Comparison of ENCODE assay signal across 20 mouse cellular contexts in the genomic region with DNA sequence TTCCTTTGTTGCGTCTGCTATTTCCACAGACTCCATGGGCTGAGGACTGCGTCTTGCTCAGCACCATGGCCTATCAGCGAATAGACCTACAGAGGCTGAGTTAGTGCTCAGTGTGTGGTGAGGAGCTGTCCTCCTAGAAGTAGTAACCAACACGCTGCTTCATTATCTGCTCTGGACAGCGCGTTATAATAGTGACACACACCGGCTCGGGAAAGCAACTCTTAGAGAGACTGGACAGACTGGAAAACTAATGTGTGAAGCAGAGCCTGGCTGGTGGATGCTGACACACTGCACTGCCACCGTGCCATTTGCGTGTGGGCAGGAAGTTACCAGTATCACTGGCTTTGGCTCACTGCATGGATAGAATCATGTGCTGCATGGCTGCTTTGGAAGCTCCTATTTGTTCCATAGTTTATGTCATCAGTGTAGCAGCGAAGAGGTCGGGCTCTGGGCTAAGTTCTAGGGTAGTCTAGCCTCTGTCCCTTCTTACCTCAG. TPM values are rescaled to one million over a fixed set of nuclear protein-coding genes. Genes with fewer than 3 reads are reported as not detected.
DNase-seq lines count a peak whose midpoint lies in the region; ATAC-seq lines count a peak whose summit lies in the region.
"Had no signal": no experiment of that assay in that cellular context is flagged by ENCODE, and none has a peak within 500 bp of the region (broad histone marks: within the 10 kb centered on the region; RNA-seq: fewer than 3 reads in every experiment).

No protein-coding gene starts in this region.

- no peaks in the 10 kb centered on the region for H3K9me3 ChIP-seq in heart, embryonic 15.5 days (replicated peaks)
- H3K9me3 ChIP-seq in heart, embryonic 10.5 days: no peaks in the 10 kb centered on the region
- H3K9me3 ChIP-seq in liver, embryonic 13.5 days (replicated peaks): no peaks in the 10 kb centered on the region
- no peaks in the 10 kb centered on the region for H3K9me3 ChIP-seq in limb, embryonic 15.5 days
- H3K9me3 ChIP-seq: embryonic facial prominence, embryonic 12.5 days; heart, embryonic 12.5 days; hindbrain, embryonic 13.5 days; midbrain, embryonic 12.5 days; neural tube, embryonic 15.5 days had no signal

- peaks cover 51% of the 10 kb centered on the region for H3K4me1 ChIP-seq in heart, embryonic 15.5 days (replicated peaks)
- peaks cover 44% of the 10 kb centered on the region for H3K4me1 ChIP-seq in heart, embryonic 10.5 days
- peaks cover 42% of the 10 kb centered on the region for H3K4me1 ChIP-seq in liver, embryonic 13.5 days (replicated peaks)
- H3K4me1 ChIP-seq in limb, embryonic 15.5 days: peaks cover 37% of the 10 kb centered on the region

- ATAC-seq in heart, embryonic 15.5 days (replicated peaks; ENCODE audit: insufficient number of reproducible peaks, insufficient read depth, low FRiP score, low read depth): no peak
- 0 out of 2 replicates have a peak, but pooled peaks have one; percentile 11 for ATAC-seq in liver, embryonic 13.5 days (ENCODE audit: low read depth)
- no peak for ATAC-seq in limb, embryonic 15.5 days (ENCODE audit: insufficient number of reproducible peaks, low FRiP score, low TSS enrichment, low read depth)
- ATAC-seq: forebrain, postnatal 0 days had no signal

- H3K4me2 ChIP-seq in heart, embryonic 15.5 days: no peak overlapping the region
- H3K4me2 ChIP-seq in liver, embryonic 13.5 days: no peak overlapping the region
- H3K4me2 ChIP-seq in limb, embryonic 15.5 days: no peak overlapping the region
- H3K4me2 ChIP-seq: embryonic facial prominence, embryonic 12.5 days; heart, embryonic 12.5 days; hindbrain, embryonic 13.5 days; midbrain, embryonic 12.5 days; neural tube, embryonic 15.5 days had no signal

- H3K4me3 ChIP-seq in heart, embryonic 15.5 days: no peak overlapping the region
- no peak overlapping the region for H3K4me3 ChIP-seq in heart, embryonic 10.5 days
- no peak overlapping the region for H3K4me3 ChIP-seq in liver, embryonic 13.5 days (replicated peaks)
- no peak overlapping the region for H3K4me3 ChIP-seq in limb, embryonic 15.5 days
- H3K4me3 ChIP-seq: embryonic facial prominence, embryonic 12.5 days; heart, embryonic 12.5 days; hindbrain, embryonic 13.5 days; midbrain, embryonic 12.5 days; neural tube, embryonic 15.5 days had no signal

- DNase-seq in heart, embryonic 10.5 days (ENCODE audit: low spot score): no peak
- DNase-seq in liver, embryonic 13.5 days: no peak
- no peak for DNase-seq in liver
- peak; percentile 56 for DNase-seq in thymus, postnatal 14 days
- DNase-seq in cerebellum, adult 9-11 months: no peak
- DNase-seq: B cell, adult 2 months; cerebellum, adult 18-20 months; forebrain, postnatal 0 days; kidney, adult 9 months; layer of hippocampus, postnatal 36 days; left cerebral cortex, postnatal 4 days; lung, adult 2 months; lung, postnatal 36 days had no signal

- no peaks in the 10 kb centered on the region for H3K27me3 ChIP-seq in heart, embryonic 15.5 days
- H3K27me3 ChIP-seq in heart, embryonic 10.5 days (ENCODE audit: insufficient read depth, poor library complexity, severe bottlenecking): no peaks in the 10 kb centered on the region
- H3K27me3 ChIP-seq in liver, embryonic 13.5 days: no peaks in the 10 kb centered on the region
- H3K27me3 ChIP-seq in limb, embryonic 15.5 days: no peaks in the 10 kb centered on the region
- H3K27me3 ChIP-seq: embryonic facial prominence, embryonic 12.5 days; heart, embryonic 12.5 days; hindbrain, embryonic 13.5 days; midbrain, embryonic 12.5 days; neural tube, embryonic 15.5 days had no signal

- peaks cover 6% of the 10 kb centered on the region for H3K36me3 ChIP-seq in heart, embryonic 15.5 days
- peaks cover 17% of the 10 kb centered on the region for H3K36me3 ChIP-seq in heart, embryonic 10.5 days
- peaks cover 16% of the 10 kb centered on the region for H3K36me3 ChIP-seq in liver, embryonic 13.5 days
- peaks cover 20% of the 10 kb centered on the region for H3K36me3 ChIP-seq in limb, embryonic 15.5 days

- WGBS in heart, embryonic 15.5 days: 69% methylated on average over 12 of the region's 12 CpGs
- whole genome bisulfite sequencing in heart, embryonic 10.5 days: 78% methylated on average over 12 of the region's 12 CpGs
- 55% methylated on average over 12 of the region's 12 CpGs for WGBS in liver, embryonic 13.5 days (ENCODE audit: insufficient replicate concordance)
- WGBS in limb, embryonic 15.5 days: 92% methylated on average over 12 of the region's 12 CpGs

- H3K9ac ChIP-seq in heart, embryonic 15.5 days: no peak overlapping the region
- H3K9ac ChIP-seq in liver, embryonic 13.5 days: no peak overlapping the region
- no peak overlapping the region for H3K9ac ChIP-seq in limb, embryonic 15.5 days
- H3K9ac ChIP-seq: embryonic facial prominence, embryonic 12.5 days; forebrain, postnatal 0 days; heart, embryonic 12.5 days; hindbrain, embryonic 13.5 days; midbrain, embryonic 12.5 days; neural tube, embryonic 15.5 days had no signal

- peak overlapping the region; percentile 63 for H3K27ac ChIP-seq in heart, embryonic 15.5 days
- H3K27ac ChIP-seq in heart, embryonic 10.5 days: no peak overlapping the region; the same call in 1 of the 2 replicates
- no peak overlapping the region for H3K27ac ChIP-seq in liver, embryonic 13.5 days
- peak overlapping the region; percentile 40; the same call in 1 of the 2 replicates for H3K27ac ChIP-seq in limb, embryonic 15.5 days
- H3K27ac ChIP-seq: embryonic facial prominence, embryonic 12.5 days; midbrain, embryonic 12.5 days; neural tube, embryonic 15.5 days had no signal

RNA-seq across cellular contexts. Expression of a gene that starts 20.2 kb away (rescaled TPM):
- polyA plus RNA-seq in heart, embryonic 15.5 days (2015; fragmentation: Nextera tagmentation; extraction: Ambion mirVana): 36.1 and 40.6 TPM in 2 replicates
- polyA plus RNA-seq in heart, embryonic 10.5 days (2016; fragmentation: Nextera tagmentation; extraction: Ambion mirVana): 33.0 and 36.2 TPM in 2 replicates
- polyA plus RNA-seq in liver, embryonic 13.5 days (2015; fragmentation: Nextera tagmentation; extraction: Ambion mirVana): 21.6 and 23.0 TPM in 2 replicates
- polyA plus RNA-seq in limb, embryonic 15.5 days (2015; fragmentation: Nextera tagmentation; extraction: Ambion mirVana): 41.3 and 44.4 TPM in 2 replicates

RNA-seq across cellular contexts. Expression of a gene that starts 20.5 kb away (rescaled TPM):
- polyA plus RNA-seq in heart, embryonic 15.5 days (2015; fragmentation: Nextera tagmentation; extraction: Ambion mirVana): 85.4 and 92.2 TPM in 2 replicates
- 93.3 and 94.6 TPM in 2 replicates for polyA plus RNA-seq in heart, embryonic 10.5 days (2016; fragmentation: Nextera tagmentation; extraction: Ambion mirVana)
- polyA plus RNA-seq in liver, embryonic 13.5 days (2015; fragmentation: Nextera tagmentation; extraction: Ambion mirVana): 46.4 and 52.7 TPM in 2 replicates
- 97.5 and 110 TPM in 2 replicates for polyA plus RNA-seq in limb, embryonic 15.5 days (2015; fragmentation: Nextera tagmentation; extraction: Ambion mirVana)

RNA-seq across cellular contexts. Expression of a gene that starts 30.8 kb away (rescaled TPM):
- polyA plus RNA-seq in heart, embryonic 15.5 days (2015; fragmentation: Nextera tagmentation; extraction: Ambion mirVana): 22.7 and 33.4 TPM in 2 replicates
- polyA plus RNA-seq in heart, embryonic 10.5 days (2016; fragmentation: Nextera tagmentation; extraction: Ambion mirVana): 17.6 and 32.8 TPM in 2 replicates
- 2.7 and 2.8 TPM in 2 replicates for polyA plus RNA-seq in liver, embryonic 13.5 days (2015; fragmentation: Nextera tagmentation; extraction: Ambion mirVana)
- polyA plus RNA-seq in limb, embryonic 15.5 days (2015; fragmentation: Nextera tagmentation; extraction: Ambion mirVana): 63.6 and 77.1 TPM in 2 replicates

Comparison
In these comparisons a context has a peak if more than half of its experiments do, and no peak if none do; other contexts are left out.
1. H3K27ac ChIP-seq: peak in heart, embryonic 15.5 days (single experiment) and limb, embryonic 15.5 days (single experiment); none in heart, embryonic 10.5 days (single experiment) and liver, embryonic 13.5 days (single experiment).